Mouse (Mus musculus) c-Kit-positive CD71-negative TER-119-negative erythroid progenitor cells, embryonic 14.5 days (primary cell): ENCODE data around the gene Mr1.

ENCODE experiments used
- DNase-seq: peaks from one replicate; pipeline ENCODE4 v3.0.0-alpha.2; 2013; ENCODE audit warnings: low read depth

Mr1 gene

GRCm38 (mm10) chr1:155127429-155127934 is 19.1 kb downstream of the Mr1 start:
- DNase-seq = no peak

GRCm38 (mm10) chr1:155126716-155127115 is 19.9 kb downstream of the Mr1 start:
- DNase-seq = no peak

- DNase-seq = no peak
These were observed 22.2 kb downstream of the Mr1 start for GRCm38 (mm10) chr1:155124397-155124796.

GRCm38 (mm10) chr1:155121977-155122939 is 24.4 kb downstream of the Mr1 start:
- DNase-seq = no peak

- no peak for DNase-seq
These were observed 26.9 kb downstream of the Mr1 start for GRCm38 (mm10) chr1:155119719-155120118.

- DNase-seq = no peak
These were observed 32.7 kb downstream of the Mr1 start for GRCm38 (mm10) chr1:155113946-155114345.

GRCm38 (mm10) chr1:155112875-155113274 is 33.7 kb downstream of the Mr1 start:
- no peak for DNase-seq

GRCm38 (mm10) chr1:155112118-155112517 is 34.5 kb downstream of the Mr1 start:
- DNase-seq = no peak

- no peak for DNase-seq
These were observed 35.1 kb downstream of the Mr1 start for GRCm38 (mm10) chr1:155111491-155111890.

GRCm38 (mm10) chr1:155109387-155110350 is 36.9 kb downstream of the Mr1 start:
- DNase-seq = no peak

- no peak for DNase-seq
These were observed 38.2 kb downstream of the Mr1 start for GRCm38 (mm10) chr1:155108412-155108811.

GRCm38 (mm10) chr1:155107843-155108242 is 38.8 kb downstream of the Mr1 start:
- DNase-seq = no peak

GRCm38 (mm10) chr1:155106310-155106709 is 40.3 kb downstream of the Mr1 start:
- no peak for DNase-seq

GRCm38 (mm10) chr1:155103991-155104390 is 42.6 kb downstream of the Mr1 start:
- DNase-seq = no peak

- DNase-seq = no peak
These were observed 44.0 kb downstream of the Mr1 start for GRCm38 (mm10) chr1:155102631-155103030.

- DNase-seq = peak; percentile 96
These were observed 47.2 kb downstream of the Mr1 start, which contains the start of gene Ier5 for GRCm38 (mm10) chr1:155099280-155099848. Gene Ier5 (minus strand): TSS chr1:155099636.

GRCm38 (mm10) chr1:155098486-155099279 is 47.9 kb downstream of the Mr1 start:
- no peak for DNase-seq

GRCm38 (mm10) chr1:155097931-155098485 is 48.6 kb downstream of the Mr1 start:
- DNase-seq = no peak

- no peak for DNase-seq
These were observed 49.3 kb downstream of the Mr1 start for GRCm38 (mm10) chr1:155097354-155097753.

- DNase-seq = no peak
These were observed 49.9 kb downstream of the Mr1 start for GRCm38 (mm10) chr1:155096620-155097261.
